Mouse (Mus musculus) liver, adult 2 months (tissue): ENCODE measurements around the gene Cyp2d34.

Experiments
- CTCF ChIP-seq: fragments of 200-500 bp; IDR thresholded peaks from 2 replicates; pipeline ENCODE4 v1.5.1; 2011; ENCODE audit warnings: low read depth, low read length, control low read depth
- POLR2A ChIP-seq: fragments of 200-500 bp; IDR thresholded peaks from 2 replicates; pipeline ENCODE4 v1.6.1; 2011; ENCODE audit warnings: low read length, control low read depth; ENCODE audit not compliant: insufficient read depth; ENCODE audit errors: extremely low read depth

DNA sequence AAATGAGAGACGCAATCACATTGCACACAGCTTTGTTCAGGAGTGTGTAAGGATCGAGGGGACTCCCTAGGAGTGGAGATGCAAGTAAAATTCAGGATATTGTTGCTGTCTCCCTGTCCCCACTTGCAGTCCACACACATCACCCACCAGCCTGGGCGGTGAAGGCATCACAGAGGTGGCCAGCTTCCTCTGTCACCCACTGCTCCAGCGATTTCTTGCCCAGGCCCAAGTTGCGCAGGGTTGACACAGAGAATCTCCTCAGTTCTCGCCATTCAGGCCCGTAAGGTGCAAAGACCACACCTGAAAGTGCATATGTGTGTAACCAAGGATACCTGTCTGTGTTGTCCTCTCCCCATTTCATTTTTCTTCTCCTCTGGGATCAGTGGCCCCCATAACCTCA lies 19.5 kb upstream of the Cyp2d34 start:
- TF ChIP-seq CTCF: no peak
- TF ChIP-seq POLR2A: no peak
